Mouse (Mus musculus) ES-E14 (cell line): ENCODE data around the gene Sstr3. TPM values are rescaled to one million over a fixed set of nuclear protein-coding genes. Genes with fewer than 3 reads are reported as not detected.

Experiments used
- DNase-seq: peaks from one replicate; pipeline ENCODE4 v3.0.0-alpha.2; 2013; ENCODE audit warnings: low read depth, low spot score
- H3K27ac ChIP-seq: 2 replicates; pipeline ENCODE4 v1.5.1; 2012; ENCODE audit warnings: low read depth, mild to moderate bottlenecking, low read length, moderate library complexity, mixed read lengths; ENCODE audit not compliant: poor library complexity, insufficient read depth, severe bottlenecking
- H3K36me3 ChIP-seq: 2 replicates; pipeline ENCODE4 v1.6.1; 2012; ENCODE audit warnings: mild to moderate bottlenecking, low read length, moderate library complexity, mixed read lengths; ENCODE audit not compliant: control insufficient read depth, poor library complexity, insufficient read depth, severe bottlenecking
- H3K4me1 ChIP-seq, 2 experiments: fragments of 150-350 bp in 1 of 2; sonication (generic) in 1 of 2; 2 replicates each; pipeline ENCODE4 v1.6.1; 2012; ENCODE audit warnings: low read length in 2 of 2, mild to moderate bottlenecking in 1 of 2, mixed read lengths in 1 of 2; ENCODE audit not compliant: control insufficient read depth in 2 of 2, insufficient read depth in 2 of 2, poor library complexity in 1 of 2
- H3K4me3 ChIP-seq, 2 experiments: fragments of 150-350 bp in 1 of 2; sonication (generic) in 1 of 2; 2 replicates each; pipeline ENCODE4 v1.5.1; 2012; ENCODE audit warnings: low read length in 2 of 2, low read depth in 1 of 2, mild to moderate bottlenecking in 1 of 2, mixed read lengths in 1 of 2; ENCODE audit not compliant: insufficient read depth in 1 of 2, poor library complexity in 1 of 2, severe bottlenecking in 1 of 2
- H3K9ac ChIP-seq: 2 replicates; pipeline ENCODE4 v1.6.1; 2012; ENCODE audit warnings: low read depth, mild to moderate bottlenecking, low read length, mixed read lengths; ENCODE audit not compliant: poor library complexity, insufficient read depth, severe bottlenecking
- H3K9me3 ChIP-seq: fragments of 150-350 bp; sonication (generic); 2 replicates; pipeline ENCODE4 v1.6.1; 2012; ENCODE audit warnings: low read depth, mild to moderate bottlenecking, low read length; ENCODE audit not compliant: control insufficient read depth, insufficient read depth
- CHD2 ChIP-seq: IDR thresholded peaks from 2 replicates; pipeline ENCODE4 v1.6.1; 2014; ENCODE audit warnings: mild to moderate bottlenecking, low read depth, low read length, inconsistent platforms
- HCFC1 ChIP-seq: IDR thresholded peaks from 2 replicates; pipeline ENCODE4 v1.6.1; 2012; ENCODE audit warnings: low read length, inconsistent platforms, borderline replicate concordance; ENCODE audit not compliant: insufficient read depth
- MAFK ChIP-seq: IDR thresholded peaks from 2 replicates; pipeline ENCODE4 v1.6.1; 2014; ENCODE audit warnings: mild to moderate bottlenecking, low read depth, low read length, inconsistent platforms; ENCODE audit not compliant: insufficient read depth
- ZC3H11A ChIP-seq: IDR thresholded peaks from 2 replicates; pipeline ENCODE4 v1.6.1; 2012; ENCODE audit warnings: low read depth, mild to moderate bottlenecking, inconsistent platforms, low read length, borderline replicate concordance
- ZNF384 ChIP-seq: IDR thresholded peaks from 2 replicates; pipeline ENCODE4 v1.6.1; 2012; ENCODE audit warnings: low read depth, low read length, inconsistent platforms
- in situ Hi-C, 2 experiments: fragments of 600-800 bp; cut with MboI; formaldehyde crosslinking; loops; one replicate each; pipeline ENCODE4 v1.15.1; 2025; ENCODE audit warnings: low sequenced_read_pairs in 2 of 2, inconsistent platforms in 1 of 2; ENCODE audit not compliant: unreplicated experiment in 2 of 2
- total RNA-seq: library from RNA; depleted of rRNA; stranded (reverse); fragments of 300-350 nt; gene quantifications from 2 replicates; pipeline ENCODE4 v1.2.3, GENCODE M21; 2012

Gene Sstr3
- total RNA-seq, 1 experiment = 0.18 TPM

DNA sequence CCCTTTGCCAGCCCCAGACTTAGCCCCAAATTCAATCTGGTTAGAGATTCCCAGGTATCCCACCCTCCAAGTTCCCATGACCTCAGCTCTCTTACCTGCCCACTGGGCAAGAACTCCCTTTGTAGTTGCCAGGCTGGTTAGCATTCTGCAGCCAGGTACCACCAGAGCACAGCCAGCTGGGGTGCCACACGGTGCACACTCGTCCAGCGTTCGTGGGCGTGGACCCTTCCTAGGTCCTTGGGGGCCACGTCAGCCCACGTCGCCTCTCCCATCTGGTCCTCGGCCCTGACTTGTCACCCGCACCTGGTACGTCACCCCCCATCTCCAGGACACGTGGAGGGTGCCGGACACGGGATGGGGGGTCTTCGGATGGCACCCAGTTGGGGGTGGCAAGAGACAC lies 444 bp downstream of the Sstr3 start:
- Histone ChIP-seq H3K4me1 (peaks cover 8 to 21% of the 10 kb centered on the region in 2 experiments), H3K4me3 (no peak overlapping the region), H3K9me3 (no peaks in the 10 kb centered on the region), H3K9ac (no peak overlapping the region), H3K36me3 (no peaks in the 10 kb centered on the region), H3K27ac (no peak overlapping the region)
- in situ Hi-C loops = no loop called here
- TF ChIP-seq CHD2 (no peak), ZNF384 (no peak), MAFK (no peak), ZC3H11A (no peak), HCFC1 (no peak)
- DNase-seq = no peak

DNA sequence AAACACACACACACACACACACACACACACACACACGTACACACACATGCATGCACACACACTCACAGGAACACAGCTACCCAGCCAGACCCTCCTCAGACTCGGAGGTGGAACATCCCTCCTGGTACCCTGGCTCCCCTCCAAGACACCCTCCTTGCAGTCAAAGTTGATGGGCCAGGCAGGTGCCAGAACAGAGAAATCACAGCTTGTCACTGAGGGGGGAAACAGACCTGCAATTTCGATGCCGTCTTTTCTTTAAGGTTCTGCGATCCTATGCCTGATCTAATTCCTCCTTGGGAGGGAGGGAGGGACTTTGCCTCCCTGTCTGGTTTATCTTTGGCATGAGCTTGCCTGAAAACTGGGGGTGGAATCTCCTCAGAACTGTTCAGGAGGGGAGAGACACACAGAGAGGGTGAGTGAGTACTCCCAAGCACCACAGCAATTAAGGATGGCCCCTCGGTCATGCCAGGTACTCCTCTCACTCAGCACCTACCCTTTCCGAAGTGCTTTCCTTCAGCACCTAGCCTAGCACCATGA lies 1.6 kb downstream of the Sstr3 start:
- no peak overlapping the region for H3K9ac ChIP-seq
- no peak for DNase-seq
- H3K36me3 ChIP-seq = no peaks in the 10 kb centered on the region
- no peak overlapping the region for H3K27ac ChIP-seq
- H3K9me3 ChIP-seq = no peaks in the 10 kb centered on the region
- peaks cover 0 to 15% of the 10 kb centered on the region in 2 experiments; a peak in 2 of 4 replicates for H3K4me1 ChIP-seq
- in situ Hi-C loops = no loop called here
- no peak for TF ChIP-seq MAFK
- TF ChIP-seq ZC3H11A = no peak
- TF ChIP-seq CHD2 = no peak
- TF ChIP-seq HCFC1 = no peak
- TF ChIP-seq ZNF384 = no peak
- H3K4me3 ChIP-seq = no peak overlapping the region

DNA sequence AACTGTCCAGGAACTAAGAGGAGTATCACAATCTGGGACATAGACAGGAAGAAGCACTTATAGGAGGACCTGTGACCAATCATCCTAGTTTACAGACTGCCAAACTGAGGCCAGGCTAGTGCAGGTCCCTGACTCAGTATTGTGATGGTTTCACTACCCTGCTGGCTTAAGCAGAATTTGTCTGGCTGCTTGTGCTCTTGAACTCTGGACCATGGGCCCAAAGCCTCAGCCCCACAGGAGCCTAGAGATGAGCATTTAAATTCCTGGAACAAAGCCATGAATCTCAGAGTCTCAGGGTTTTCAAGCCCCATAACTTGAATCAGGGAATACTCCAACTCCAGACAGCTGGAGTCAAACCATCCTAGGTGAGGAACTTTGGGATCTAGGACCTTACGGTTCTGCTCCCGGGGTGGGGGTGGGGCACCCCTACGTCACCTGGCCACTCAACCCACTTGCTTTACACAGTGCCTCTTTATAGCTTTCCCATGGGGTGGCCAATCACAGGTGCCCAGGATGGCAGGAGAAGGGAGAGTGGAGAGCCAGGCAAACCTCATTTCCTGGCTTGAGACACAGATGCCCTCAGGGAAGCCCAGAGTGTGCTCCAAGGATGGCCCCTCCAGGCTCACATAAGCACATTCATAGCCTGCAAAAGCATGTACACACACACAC lies 2.3 kb downstream of the Sstr3 start:
- Histone ChIP-seq H3K36me3 (no peaks in the 10 kb centered on the region), H3K4me1 (peaks cover 0 to 10% of the 10 kb centered on the region in 2 experiments; a peak in 1 of 4 replicates), H3K9ac (no peak overlapping the region), H3K9me3 (no peaks in the 10 kb centered on the region), H3K27ac (no peak overlapping the region), H3K4me3 (no peak overlapping the region)
- TF ChIP-seq ZNF384 = no peak
- TF ChIP-seq ZC3H11A = no peak
- TF ChIP-seq MAFK = no peak
- TF ChIP-seq CHD2 = no peak
- no peak for TF ChIP-seq HCFC1
- in situ Hi-C loops = no loop called here
- DNase-seq = no peak

- Histone ChIP-seq H3K36me3 (no peaks in the 10 kb centered on the region), H3K4me3 (no peak overlapping the region), H3K9me3 (no peaks in the 10 kb centered on the region), H3K4me1 (peaks cover 0 to 9% of the 10 kb centered on the region in 2 experiments; a peak in 1 of 4 replicates), H3K9ac (no peak overlapping the region), H3K27ac (no peak overlapping the region)
- DNase-seq = no peak
- in situ Hi-C loops = no loop called here
- TF ChIP-seq ZC3H11A (no peak), ZNF384 (no peak), MAFK (no peak), HCFC1 (no peak), CHD2 (no peak)
Measured at GRCm38 (mm10) chr15:78541606-78542005, 2.9 kb downstream of the Sstr3 start.
